In genomic region chr13:43560458-43561411, GRCm38 (mm10) we compare ENCODE assay signal across 8 mouse cellular contexts. TPM values are rescaled to one million over a fixed set of nuclear protein-coding genes. Genes with fewer than 3 reads are reported as not detected.
DNase-seq lines count a peak whose midpoint lies in the region; ATAC-seq and TF ChIP-seq lines count a peak whose summit lies in the region.

No protein-coding gene starts in this region.

- DNase-seq in CD4-positive, CD25-positive, alpha-beta regulatory T cell, adult 2 months (ENCODE audit: low read depth, low spot score) = peak; percentile 41
- peak; percentile 44 to 66 for DNase-seq in heart, adult 2 months
- peak; percentile 90 for DNase-seq in kidney, adult 2 months
- peak; percentile 70 for DNase-seq in lung, postnatal 0 days (ENCODE audit: low spot score)
- no peak for DNase-seq in cerebellum, adult 11-12 months

- H3K79me2 ChIP-seq in heart, adult 2 months (replicated peaks; ENCODE audit: control insufficient read depth, insufficient read depth, low read length) = no peaks in the 10 kb centered on the region; the same call in 1 of the 2 replicates

- TF ChIP-seq EP300 in heart, adult 2 months (IDR thresholded peaks at IDR 0.05; ENCODE audit: insufficient read depth, low read depth, low read length) = no peak
- TF ChIP-seq EP300 in lung, postnatal 0 days (IDR thresholded peaks at IDR 0.05) = no peak

- peak overlapping the region; percentile 74 for H3K9ac ChIP-seq in heart, adult 2 months (ENCODE audit: low read depth, low read length)
- H3K9ac ChIP-seq in lung, postnatal 0 days (replicated peaks; ENCODE audit: low read depth) = peak overlapping the region; percentile 68
- H3K9ac ChIP-seq in stomach, embryonic 16.5 days (ENCODE audit: low read length) = peak overlapping the region; percentile 91

- no peaks in the 10 kb centered on the region for H3K9me3 ChIP-seq in lung, postnatal 0 days (ENCODE audit: low read length)
- no peaks in the 10 kb centered on the region for H3K9me3 ChIP-seq in stomach, embryonic 16.5 days (replicated peaks; ENCODE audit: control insufficient read depth, low read length)

- intact Hi-C loops in heart, adult 2 months (cut with DNase I) = loop anchor here (2.0 to 5.0 kb wide), 2 partner anchors 388 to 1170 kb away; partner anchors contain the start of gene Tbc1d7

- peaks cover 3% of the 10 kb centered on the region; the same call in 1 of the 2 replicates for H3K36me3 ChIP-seq in heart, adult 2 months (ENCODE audit: control insufficient read depth, insufficient read depth, low read length)
- H3K36me3 ChIP-seq in kidney, adult 2 months (ENCODE audit: control insufficient read depth, insufficient read depth, low read length) = no peaks in the 10 kb centered on the region
- no peaks in the 10 kb centered on the region for H3K36me3 ChIP-seq in lung, postnatal 0 days (ENCODE audit: insufficient read depth, low read length)
- H3K36me3 ChIP-seq in stomach, embryonic 16.5 days (ENCODE audit: control insufficient read depth, insufficient read depth, low read length) = no peaks in the 10 kb centered on the region

- ATAC-seq in CD4-positive, CD25-positive, alpha-beta regulatory T cell, adult 4 months = no peak
- ATAC-seq in lung, postnatal 0 days = no peak
- ATAC-seq in stomach, embryonic 16.5 days (ENCODE audit: insufficient read depth, low FRiP score) = no peak

- no peak for TF ChIP-seq CTCF in bone marrow macrophage, adult 2 months (IDR thresholded peaks at IDR 0.05; ENCODE audit: low read depth, low read length)
- TF ChIP-seq CTCF in heart, adult 2 months (IDR thresholded peaks at IDR 0.05) = no peak
- 0 out of 2 replicates have a peak, but pooled peaks have one; percentile 3 for TF ChIP-seq CTCF in kidney, adult 2 months (conservative IDR thresholded peaks at IDR 0.05; ENCODE audit: insufficient read depth, insufficient read length, low read depth, low read length)
- no peak for TF ChIP-seq CTCF in lung, postnatal 0 days (IDR thresholded peaks at IDR 0.05)

- no peaks in the 10 kb centered on the region for H3K27me3 ChIP-seq in heart, adult 2 months (ENCODE audit: control insufficient read depth, insufficient read depth, low read length)
- no peaks in the 10 kb centered on the region for H3K27me3 ChIP-seq in kidney, adult 2 months (replicated peaks; ENCODE audit: control insufficient read depth, insufficient read depth, low read length)
- no peaks in the 10 kb centered on the region for H3K27me3 ChIP-seq in lung, postnatal 0 days (replicated peaks; ENCODE audit: insufficient read depth, low read length)
- no peaks in the 10 kb centered on the region for H3K27me3 ChIP-seq in stomach, embryonic 16.5 days (ENCODE audit: control insufficient read depth, insufficient read depth, low read length)

- peak overlapping the region; percentile 72 for H3K27ac ChIP-seq in bone marrow macrophage, adult 2 months (ENCODE audit: insufficient read depth, low read depth, low read length)
- H3K27ac ChIP-seq in heart, adult 2 months = peak overlapping the region; percentile 99
- H3K27ac ChIP-seq in kidney, adult 2 months (ENCODE audit: insufficient read depth, low read depth, low read length) = peak overlapping the region; percentile 95
- H3K27ac ChIP-seq in lung, postnatal 0 days (ENCODE audit: low read length) = peak overlapping the region; percentile 97
- H3K27ac ChIP-seq in stomach, embryonic 16.5 days (ENCODE audit: low read length) = peak overlapping the region; percentile 91

- no peak for TF ChIP-seq POLR2A in bone marrow macrophage, adult 2 months (IDR thresholded peaks at IDR 0.05; ENCODE audit: borderline replicate concordance, low read depth, low read length)
- peak; percentile 68 for TF ChIP-seq POLR2A in heart, adult 2 months (IDR thresholded peaks at IDR 0.05; ENCODE audit: insufficient read depth, low read depth, low read length)
- TF ChIP-seq POLR2A in kidney, adult 2 months (IDR thresholded peaks at IDR 0.05; ENCODE audit: low read depth, low read length) = no peak

- peak overlapping the region; percentile 91 for H3K4me2 ChIP-seq in lung, postnatal 0 days (replicated peaks; ENCODE audit: low read depth, low read length)
- H3K4me2 ChIP-seq in stomach, embryonic 16.5 days (ENCODE audit: low read depth, low read length) = peak overlapping the region; percentile 83

- H3K4me1 ChIP-seq in bone marrow macrophage, adult 2 months (ENCODE audit: control insufficient read depth, insufficient read depth, low read length) = peaks cover 13% of the 10 kb centered on the region
- H3K4me1 ChIP-seq in heart, adult 2 months (ENCODE audit: control insufficient read depth, insufficient read depth, low read length) = peaks cover 12% of the 10 kb centered on the region
- peaks cover 22% of the 10 kb centered on the region for H3K4me1 ChIP-seq in kidney, adult 2 months (ENCODE audit: control insufficient read depth, insufficient read depth, low read length)
- peaks cover 16% of the 10 kb centered on the region for H3K4me1 ChIP-seq in lung, postnatal 0 days (ENCODE audit: insufficient read depth, low read depth, low read length)
- peaks cover 13% of the 10 kb centered on the region for H3K4me1 ChIP-seq in stomach, embryonic 16.5 days (ENCODE audit: control insufficient read depth, insufficient read depth, low read length)

- 3% methylated on average over 18 of the region's 18 CpGs for WGBS in heart, adult 2 months
- 2% methylated on average over 18 of the region's 18 CpGs for WGBS in kidney, adult 2 months
- 8% methylated on average over 18 of the region's 18 CpGs for WGBS in lung, postnatal 0 days
- 8% methylated on average over 18 of the region's 18 CpGs for WGBS in stomach, embryonic 16.5 days

- H3K4me3 ChIP-seq in bone marrow macrophage, adult 2 months (ENCODE audit: insufficient read depth, low read length) = peak overlapping the region; percentile 50
- H3K4me3 ChIP-seq in heart, adult 2 months = peak overlapping the region; percentile 78
- peak overlapping the region; percentile 41 for H3K4me3 ChIP-seq in kidney, adult 2 months (ENCODE audit: insufficient read depth, low read depth, low read length)
- peak overlapping the region; percentile 76 for H3K4me3 ChIP-seq in lung, postnatal 0 days (ENCODE audit: low read depth, low read length)
- H3K4me3 ChIP-seq in stomach, embryonic 16.5 days (replicated peaks; ENCODE audit: low read length) = peak overlapping the region; percentile 89

RNA-seq across cellular contexts. Expression of gene Mcur1, which starts 0.7 kb away (rescaled TPM):
- polyA plus RNA-seq in CD4-positive, CD25-positive, alpha-beta regulatory T cell, adult 4 months (2017; shearing (Covaris generic)) = 10 to 100 TPM; 15.1 to 17.6 TPM
- polyA plus RNA-seq in bone marrow macrophage, adult 2 months (2012; ENCODE audit: insufficient read depth, insufficient read length, missing spikeins) = 40.0 and 40.2 TPM in 2 replicates
- total RNA-seq in heart, adult 2 months (2021) = 10 to 100 TPM; 43.9 to 49.8 TPM
- polyA plus RNA-seq in heart, adult 2 months (2012; rRNA removed) = 26.4 and 41.6 TPM in 2 replicates
- 87.2 and 91.7 TPM in 2 replicates for polyA plus RNA-seq in kidney, adult 2 months (2012; rRNA removed)
- polyA plus RNA-seq in lung, postnatal 0 days (2015; fragmentation: Nextera tagmentation; extraction: Ambion mirVana) = 20.0 and 21.0 TPM in 2 replicates
- 10.1 and 10.6 TPM in 2 replicates for polyA plus RNA-seq in stomach, embryonic 16.5 days (2015; fragmentation: Nextera tagmentation; extraction: Ambion mirVana)

RNA-seq across cellular contexts. Expression of gene Rnf182, which starts 54.8 kb away (rescaled TPM):
- not detected for polyA plus RNA-seq in CD4-positive, CD25-positive, alpha-beta regulatory T cell, adult 4 months (2017; shearing (Covaris generic))
- not detected in 2 replicates for polyA plus RNA-seq in bone marrow macrophage, adult 2 months (2012; ENCODE audit: insufficient read depth, insufficient read length, missing spikeins)
- total RNA-seq in heart, adult 2 months (2021) = under 1 TPM; 0.05 to 0.07 TPM
- 0.12 and 0.16 TPM in 2 replicates for polyA plus RNA-seq in heart, adult 2 months (2012; rRNA removed)
- polyA plus RNA-seq in kidney, adult 2 months (2012; rRNA removed) = 0.39 and 0.48 TPM in 2 replicates
- polyA plus RNA-seq in lung, postnatal 0 days (2015; fragmentation: Nextera tagmentation; extraction: Ambion mirVana) = 0.37 and 0.63 TPM in 2 replicates
- 1.5 and 2.9 TPM in 2 replicates for polyA plus RNA-seq in stomach, embryonic 16.5 days (2015; fragmentation: Nextera tagmentation; extraction: Ambion mirVana)
